ENCODE assay signal across 8 mouse cellular contexts in the genomic region with DNA sequence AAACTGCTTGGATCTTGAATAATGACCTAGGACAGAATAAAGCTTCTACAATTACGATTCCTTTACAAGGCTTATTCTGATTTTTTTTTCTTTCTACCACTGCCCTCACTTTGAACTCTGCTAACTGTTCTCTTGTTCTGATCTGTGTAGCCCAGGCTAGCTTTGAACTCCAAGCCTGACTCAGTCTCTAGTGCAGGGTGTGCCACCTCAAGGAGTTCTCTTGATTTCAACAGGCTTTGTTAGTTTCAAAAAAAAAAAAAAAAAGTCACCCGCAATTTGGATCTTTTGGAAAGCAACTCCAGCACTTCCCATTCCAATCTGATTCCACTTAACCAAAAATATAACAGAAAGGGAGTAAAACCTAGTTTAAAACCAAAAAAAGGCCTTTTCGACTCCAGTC. TPM values are rescaled to one million over a fixed set of nuclear protein-coding genes. Genes with fewer than 3 reads are reported as not detected.
DNase-seq lines count a peak whose midpoint lies in the region; ATAC-seq and TF ChIP-seq lines count a peak whose summit lies in the region.

No protein-coding gene starts in this region.

- TF ChIP-seq POLR2A in bone marrow, adult 2 months (IDR thresholded peaks at IDR 0.05; ENCODE audit: borderline replicate concordance, control insufficient read depth, low read depth, low read length): no peak

- H3K4me2 ChIP-seq in kidney, embryonic 14.5 days (replicated peaks; ENCODE audit: low read depth, low read length): peak overlapping the region; percentile 80
- peak overlapping the region; percentile 92 for H3K4me2 ChIP-seq in hindbrain, embryonic 14.5 days (replicated peaks)
- H3K4me2 ChIP-seq in midbrain, embryonic 14.5 days (ENCODE audit: low read length): peak overlapping the region; percentile 90

- H3K9me3 ChIP-seq in kidney, embryonic 14.5 days (ENCODE audit: control insufficient read depth, low read length): no peaks in the 10 kb centered on the region
- H3K9me3 ChIP-seq in hindbrain, embryonic 14.5 days (ENCODE audit: control insufficient read depth, low read length): no peaks in the 10 kb centered on the region
- no peaks in the 10 kb centered on the region for H3K9me3 ChIP-seq in midbrain, embryonic 14.5 days (ENCODE audit: control insufficient read depth, low read length)

- peak overlapping the region; percentile 99 for H3K9ac ChIP-seq in kidney, embryonic 14.5 days (ENCODE audit: low read depth, low read length)
- peak overlapping the region; percentile 92 for H3K9ac ChIP-seq in hindbrain, embryonic 14.5 days
- H3K9ac ChIP-seq in midbrain, embryonic 14.5 days (replicated peaks; ENCODE audit: low read length): peak overlapping the region; percentile 91

- WGBS in kidney, embryonic 14.5 days: 2% methylated on average over 3 of the region's 3 CpGs
- WGBS in bone marrow, adult 2 months: 2% methylated on average over 3 of the region's 3 CpGs
- 4% methylated on average over 3 of the region's 3 CpGs for WGBS in hindbrain, embryonic 14.5 days
- WGBS in midbrain, embryonic 14.5 days: 6% methylated on average over 3 of the region's 3 CpGs

- TF ChIP-seq CTCF in bone marrow, adult 2 months (IDR thresholded peaks at IDR 0.05; ENCODE audit: control insufficient read depth, insufficient read depth, low read length): no peak

- DNase-seq in kidney, adult 11 months: no peak
- no peak for DNase-seq in hindbrain, embryonic 14.5 days (ENCODE audit: low spot score)
- no peak for DNase-seq in midbrain, embryonic 14.5 days
- DNase-seq in c-Kit-positive CD71-positive TER-119-positive erythroid progenitor cells, embryonic 14.5 days (ENCODE audit: low spot score): no peak
- no peak for DNase-seq in left cerebral cortex, adult 8-10 months (ENCODE audit: low spot score in 2 of 2)

- H3K36me3 ChIP-seq in kidney, embryonic 14.5 days (ENCODE audit: control insufficient read depth, insufficient read depth, low read length): peaks cover 42% of the 10 kb centered on the region
- H3K36me3 ChIP-seq in hindbrain, embryonic 14.5 days (replicated peaks; ENCODE audit: control insufficient read depth, insufficient read depth): peaks cover 39% of the 10 kb centered on the region
- peaks cover 36% of the 10 kb centered on the region for H3K36me3 ChIP-seq in midbrain, embryonic 14.5 days (ENCODE audit: control insufficient read depth, insufficient read depth, low read length)

- peak overlapping the region; percentile 97 for H3K4me3 ChIP-seq in kidney, embryonic 14.5 days (ENCODE audit: low read length)
- peak overlapping the region; percentile 80 for H3K4me3 ChIP-seq in bone marrow, adult 2 months (replicated peaks; ENCODE audit: control insufficient read depth, low read depth, low read length)
- peak overlapping the region; percentile 59 for H3K4me3 ChIP-seq in hindbrain, embryonic 14.5 days (replicated peaks; ENCODE audit: low read length)
- H3K4me3 ChIP-seq in midbrain, embryonic 14.5 days (replicated peaks; ENCODE audit: low read depth, low read length): peak overlapping the region; percentile 93

- peak overlapping the region; percentile 98 for H3K27ac ChIP-seq in kidney, embryonic 14.5 days (ENCODE audit: low read depth, low read length)
- H3K27ac ChIP-seq in bone marrow, adult 2 months (ENCODE audit: control insufficient read depth, insufficient read depth, low read depth, low read length, poor library complexity): peak overlapping the region; percentile 98
- H3K27ac ChIP-seq in hindbrain, embryonic 14.5 days: peak overlapping the region; percentile 98
- H3K27ac ChIP-seq in midbrain, embryonic 14.5 days (replicated peaks; ENCODE audit: low read depth, low read length): peak overlapping the region; percentile 98

- no peaks in the 10 kb centered on the region for H3K27me3 ChIP-seq in kidney, embryonic 14.5 days (ENCODE audit: control insufficient read depth, insufficient read depth, low read length)
- no peaks in the 10 kb centered on the region for H3K27me3 ChIP-seq in hindbrain, embryonic 14.5 days (ENCODE audit: control insufficient read depth, insufficient read depth, low read length)
- no peaks in the 10 kb centered on the region for H3K27me3 ChIP-seq in midbrain, embryonic 14.5 days (ENCODE audit: control insufficient read depth, insufficient read depth, low read length)

- H3K4me1 ChIP-seq in kidney, embryonic 14.5 days (ENCODE audit: control insufficient read depth, insufficient read depth, low read length): peaks cover 17% of the 10 kb centered on the region
- peaks cover 1% of the 10 kb centered on the region for H3K4me1 ChIP-seq in bone marrow, adult 2 months (ENCODE audit: control insufficient read depth, insufficient read depth, low read length)
- peaks cover 23% of the 10 kb centered on the region for H3K4me1 ChIP-seq in hindbrain, embryonic 14.5 days (replicated peaks; ENCODE audit: control insufficient read depth, insufficient read depth, low read length)
- H3K4me1 ChIP-seq in midbrain, embryonic 14.5 days (ENCODE audit: control insufficient read depth, insufficient read depth, low read length): peaks cover 25% of the 10 kb centered on the region

- no peak for ATAC-seq in kidney, embryonic 14.5 days (ENCODE audit: low FRiP score, low TSS enrichment)
- no peak for ATAC-seq in hindbrain, embryonic 14.5 days (ENCODE audit: low FRiP score)
- ATAC-seq in midbrain, embryonic 14.5 days (ENCODE audit: low FRiP score, low TSS enrichment): no peak
- no peak for ATAC-seq in megakaryocyte-erythroid progenitor cell, adult 5-6 weeks (replicated peaks; ENCODE audit: low FRiP score, low TSS enrichment, poor library complexity, severe bottlenecking)

RNA-seq across cellular contexts. Expression of gene Ddx17, which starts 1.0 kb away (rescaled TPM):
- 84.7 and 93.8 TPM in 2 replicates for polyA plus RNA-seq in kidney, embryonic 14.5 days (2014; fragmentation: Nextera tagmentation; extraction: Ambion mirVana)
- polyA plus RNA-seq in bone marrow, adult 2 months (2011; ENCODE audit: insufficient read depth, insufficient read length, low replicate concordance, missing spikeins): 96.6 and 126 TPM in 2 replicates
- 87.3 and 92.4 TPM in 2 replicates for polyA plus RNA-seq in hindbrain, embryonic 14.5 days (2014; fragmentation: Nextera tagmentation; extraction: Ambion mirVana)
- polyA plus RNA-seq in midbrain, embryonic 14.5 days (2014; fragmentation: Nextera tagmentation; extraction: Ambion mirVana): 115 and 137 TPM in 2 replicates
- total RNA-seq in left cerebral cortex, adult 8-10 months (2022): 100 to 1,000 TPM; 296 to 324 (median 312) TPM
- total RNA-seq in megakaryocyte-erythroid progenitor cell, adult 5-6 weeks (2014; fragmentation: Nextera tagmentation): 157 and 184 TPM in 2 replicates
- total RNA-seq in megakaryocyte-erythroid progenitor cell, adult 5-6 weeks (2017): 128 and 171 TPM in 2 replicates

RNA-seq across cellular contexts. Expression of gene Kdelr3, which starts 29.3 kb away (rescaled TPM):
- 38.2 and 40.1 TPM in 2 replicates for polyA plus RNA-seq in kidney, embryonic 14.5 days (2014; fragmentation: Nextera tagmentation; extraction: Ambion mirVana)
- polyA plus RNA-seq in bone marrow, adult 2 months (2011; ENCODE audit: insufficient read depth, insufficient read length, low replicate concordance, missing spikeins): 1.1 and 8.2 TPM in 2 replicates
- 8.1 and 10.1 TPM in 2 replicates for polyA plus RNA-seq in hindbrain, embryonic 14.5 days (2014; fragmentation: Nextera tagmentation; extraction: Ambion mirVana)
- 5.4 and 7.1 TPM in 2 replicates for polyA plus RNA-seq in midbrain, embryonic 14.5 days (2014; fragmentation: Nextera tagmentation; extraction: Ambion mirVana)
- under 1 TPM; 0.26 to 0.62 (median 0.48) TPM for total RNA-seq in left cerebral cortex, adult 8-10 months (2022)
- total RNA-seq in megakaryocyte-erythroid progenitor cell, adult 5-6 weeks (2014; fragmentation: Nextera tagmentation): not detected in 2 replicates
- not detected in 2 replicates for total RNA-seq in megakaryocyte-erythroid progenitor cell, adult 5-6 weeks (2017)

RNA-seq across cellular contexts. Expression of gene Kcnj4, which starts 40.5 kb away (rescaled TPM):
- polyA plus RNA-seq in kidney, embryonic 14.5 days (2014; fragmentation: Nextera tagmentation; extraction: Ambion mirVana): 0.23 TPM in 1 of 2 replicates, not detected in the other
- polyA plus RNA-seq in bone marrow, adult 2 months (2011; ENCODE audit: insufficient read depth, insufficient read length, low replicate concordance, missing spikeins): 2.1 TPM in 1 of 2 replicates, not detected in the other
- polyA plus RNA-seq in hindbrain, embryonic 14.5 days (2014; fragmentation: Nextera tagmentation; extraction: Ambion mirVana): not detected in 2 replicates
- polyA plus RNA-seq in midbrain, embryonic 14.5 days (2014; fragmentation: Nextera tagmentation; extraction: Ambion mirVana): 0.23 TPM in 1 of 2 replicates, not detected in the other
- total RNA-seq in left cerebral cortex, adult 8-10 months (2022): 100 to 1,000 TPM; 188 to 236 (median 202) TPM
- total RNA-seq in megakaryocyte-erythroid progenitor cell, adult 5-6 weeks (2014; fragmentation: Nextera tagmentation): not detected in 2 replicates
- total RNA-seq in megakaryocyte-erythroid progenitor cell, adult 5-6 weeks (2017): not detected in 2 replicates

RNA-seq across cellular contexts. Expression of gene Dmc1, which starts 59.4 kb away (rescaled TPM):
- polyA plus RNA-seq in kidney, embryonic 14.5 days (2014; fragmentation: Nextera tagmentation; extraction: Ambion mirVana): 1.4 and 2.0 TPM in 2 replicates
- polyA plus RNA-seq in bone marrow, adult 2 months (2011; ENCODE audit: insufficient read depth, insufficient read length, low replicate concordance, missing spikeins): 3.7 TPM in 1 of 2 replicates, not detected in the other
- 0.80 and 1.4 TPM in 2 replicates for polyA plus RNA-seq in hindbrain, embryonic 14.5 days (2014; fragmentation: Nextera tagmentation; extraction: Ambion mirVana)
- 0.38 and 0.75 TPM in 2 replicates for polyA plus RNA-seq in midbrain, embryonic 14.5 days (2014; fragmentation: Nextera tagmentation; extraction: Ambion mirVana)
- total RNA-seq in left cerebral cortex, adult 8-10 months (2022): 1 to 10 TPM in 2 of 4 experiments, under 1 TPM in 2; 0.17 to 1.8 (median 0.92) TPM
- total RNA-seq in megakaryocyte-erythroid progenitor cell, adult 5-6 weeks (2014; fragmentation: Nextera tagmentation): not detected in 2 replicates
- 1.2 TPM in 1 of 2 replicates, not detected in the other for total RNA-seq in megakaryocyte-erythroid progenitor cell, adult 5-6 weeks (2017)
